Mouse (Mus musculus): Measurements from ENCODE around the gene Olfr1109. TPM values are rescaled to one million over a fixed set of nuclear protein-coding genes. Genes with fewer than 3 reads are reported as not detected.

Gene Olfr1109
- not detected in 2 replicates for polyA plus RNA-seq (2015; fragmentation: Nextera tagmentation; extraction: Ambion mirVana)

DNA sequence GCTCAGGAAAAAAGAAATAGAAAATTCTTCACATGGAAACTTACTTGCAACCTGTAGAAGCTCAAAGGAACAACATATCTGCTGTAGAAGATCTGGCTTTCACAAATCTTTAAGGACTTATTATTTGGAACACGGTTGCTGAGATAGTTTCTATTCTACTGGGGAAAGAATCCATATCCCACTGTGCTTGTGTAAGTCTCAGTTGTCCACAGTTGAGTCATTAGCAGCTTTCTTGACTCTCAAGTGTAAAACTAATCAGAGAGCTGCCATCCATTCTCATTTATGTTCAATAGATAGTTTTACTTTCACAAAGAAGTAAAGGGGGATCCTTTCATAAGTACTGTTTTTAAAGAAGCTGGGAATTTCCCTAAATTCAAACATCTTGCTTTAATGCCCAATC lies at the start of gene Olfr1109:
Gene Olfr1109, minus strand, starts transcription at position 101 of the 400 bp plus-strand sequence.
- no peak for TF ChIP-seq CTCF (IDR thresholded peaks at IDR 0.05; ENCODE audit: low read depth)
- Histone ChIP-seq H3K27ac (replicated peaks) (no peak within 1 kb of the TSS), H3K9me3 (ENCODE audit: control insufficient read depth, low read length) (no peaks in the 10 kb centered on the region), H3K9ac (ENCODE audit: low read length) (no peak within 1 kb of the TSS), H3K4me1 (replicated peaks; ENCODE audit: control insufficient read depth, insufficient read depth) (no peaks in the 10 kb centered on the region), H3K4me3 (ENCODE audit: low read depth, low read length) (no peak within 1 kb of the TSS), H3K27me3 (ENCODE audit: control insufficient read depth, insufficient read depth, low read length) (no peaks in the 10 kb centered on the region), H3K4me2 (replicated peaks; ENCODE audit: low read depth) (no peak within 1 kb of the TSS), H3K36me3 (ENCODE audit: control insufficient read depth, insufficient read depth, low read length) (no peaks in the 10 kb centered on the region)
- WGBS: 86% methylated on average over 1 of the region's 1 CpGs
- ATAC-seq (ENCODE audit: low FRiP score, low TSS enrichment) (no peak), DNase-seq (ENCODE audit: low spot score) (no peak)

GRCm38 (mm10) chr2:87140200-87140599 lies 44.4 kb upstream of the Olfr1109 start, which contains the start of gene Olfr1110:
TSS of gene Olfr1110 (minus strand) at chr2:87140300.
- TF ChIP-seq EP300 (optimal IDR thresholded peaks at IDR 0.05) (no peak), CTCF (IDR thresholded peaks at IDR 0.05; ENCODE audit: low read depth) (no peak)
- DNase-seq (ENCODE audit: low spot score): no peak
- Histone ChIP-seq H3K4me2 (replicated peaks; ENCODE audit: low read depth) (no peak within 1 kb of the TSS), H3K4me3 (ENCODE audit: low read depth, low read length) (no peak within 1 kb of the TSS), H3K4me1 (replicated peaks; ENCODE audit: control insufficient read depth, insufficient read depth) (no peaks in the 10 kb centered on the region), H3K27ac (replicated peaks) (no peak within 1 kb of the TSS), H3K36me3 (ENCODE audit: control insufficient read depth, insufficient read depth, low read length) (no peaks in the 10 kb centered on the region), H3K9me3 (ENCODE audit: control insufficient read depth, low read length) (no peaks in the 10 kb centered on the region), H3K27me3 (ENCODE audit: control insufficient read depth, insufficient read depth, low read length) (no peaks in the 10 kb centered on the region), H3K9ac (ENCODE audit: low read length) (no peak within 1 kb of the TSS)
- WGBS: 67% methylated on average over 1 of the region's 1 CpGs
- no peak for ATAC-seq (ENCODE audit: low FRiP score, low TSS enrichment)

- H3K27ac ChIP-seq (replicated peaks): no peak within 1 kb of the TSS
- H3K27me3 ChIP-seq (ENCODE audit: control insufficient read depth, insufficient read depth, low read length): no peaks in the 10 kb centered on the region
- no peaks in the 10 kb centered on the region for H3K4me1 ChIP-seq (replicated peaks; ENCODE audit: control insufficient read depth, insufficient read depth)
- H3K36me3 ChIP-seq (ENCODE audit: control insufficient read depth, insufficient read depth, low read length): no peaks in the 10 kb centered on the region
- TF ChIP-seq CTCF (IDR thresholded peaks at IDR 0.05; ENCODE audit: low read depth) (no peak), EP300 (optimal IDR thresholded peaks at IDR 0.05) (no peak)
- no peak within 1 kb of the TSS for H3K4me3 ChIP-seq (ENCODE audit: low read depth, low read length)
- DNase-seq (ENCODE audit: low spot score) (no peak), ATAC-seq (ENCODE audit: low FRiP score, low TSS enrichment) (no peak)
- H3K9me3 ChIP-seq (ENCODE audit: control insufficient read depth, low read length): no peaks in the 10 kb centered on the region
- H3K4me2 ChIP-seq (replicated peaks; ENCODE audit: low read depth): no peak within 1 kb of the TSS
- H3K9ac ChIP-seq (ENCODE audit: low read length): no peak within 1 kb of the TSS
These were observed 18.7 kb upstream of the Olfr1109 start, which contains the start of gene Olfr259 for GRCm38 (mm10) chr2:87114467-87114866. TSS of gene Olfr259 (minus strand) at chr2:87114567.

GRCm38 (mm10) chr2:87075717-87076116 lies 20.1 kb downstream of the Olfr1109 start, which contains the start of gene Olfr1107:
TSS of gene Olfr1107 (minus strand) at chr2:87075817.
- WGBS: 87% methylated on average over 1 of the region's 1 CpGs
- no peak within 1 kb of the TSS for H3K4me3 ChIP-seq (ENCODE audit: low read depth, low read length)
- no peak within 1 kb of the TSS for H3K9ac ChIP-seq (ENCODE audit: low read length)
- ATAC-seq (ENCODE audit: low FRiP score, low TSS enrichment) (no peak), DNase-seq (ENCODE audit: low spot score) (no peak)
- no peak within 1 kb of the TSS for H3K4me2 ChIP-seq (replicated peaks; ENCODE audit: low read depth)
- no peaks in the 10 kb centered on the region for H3K36me3 ChIP-seq (ENCODE audit: control insufficient read depth, insufficient read depth, low read length)
- no peaks in the 10 kb centered on the region for H3K9me3 ChIP-seq (ENCODE audit: control insufficient read depth, low read length)
- no peaks in the 10 kb centered on the region for H3K27me3 ChIP-seq (ENCODE audit: control insufficient read depth, insufficient read depth, low read length)
- H3K27ac ChIP-seq (replicated peaks): no peak within 1 kb of the TSS
- no peak for TF ChIP-seq CTCF (IDR thresholded peaks at IDR 0.05; ENCODE audit: low read depth)
- TF ChIP-seq EP300 (optimal IDR thresholded peaks at IDR 0.05): no peak
- H3K4me1 ChIP-seq (replicated peaks; ENCODE audit: control insufficient read depth, insufficient read depth): no peaks in the 10 kb centered on the region

GRCm38 (mm10) chr2:87052173-87052572 lies 43.6 kb downstream of the Olfr1109 start, which contains the start of gene Olfr1106:
TSS of gene Olfr1106 (minus strand) at chr2:87052273.
- Histone ChIP-seq H3K36me3 (ENCODE audit: control insufficient read depth, insufficient read depth, low read length) (no peaks in the 10 kb centered on the region), H3K4me1 (replicated peaks; ENCODE audit: control insufficient read depth, insufficient read depth) (no peaks in the 10 kb centered on the region)
- 56% methylated on average over 1 of the region's 1 CpGs for WGBS

More at GRCm38 (mm10) chr2:87052173-87052572, 43.6 kb downstream of the Olfr1109 start, which contains the start of gene Olfr1106:
- H3K9ac ChIP-seq (ENCODE audit: low read length): no peak within 1 kb of the TSS
- H3K27ac ChIP-seq (replicated peaks): no peak within 1 kb of the TSS
- no peak within 1 kb of the TSS for H3K4me3 ChIP-seq (ENCODE audit: low read depth, low read length)
- TF ChIP-seq EP300 (optimal IDR thresholded peaks at IDR 0.05) (no peak), CTCF (IDR thresholded peaks at IDR 0.05; ENCODE audit: low read depth) (no peak)
- H3K27me3 ChIP-seq (ENCODE audit: control insufficient read depth, insufficient read depth, low read length): no peaks in the 10 kb centered on the region
- ATAC-seq (ENCODE audit: low FRiP score, low TSS enrichment): no peak
- no peak within 1 kb of the TSS for H3K4me2 ChIP-seq (replicated peaks; ENCODE audit: low read depth)
- H3K9me3 ChIP-seq (ENCODE audit: control insufficient read depth, low read length): no peaks in the 10 kb centered on the region
- no peak for DNase-seq (ENCODE audit: low spot score)

Other genes starting within 250 kb of the Olfr1109 start
- gene Olfr1095, start 244.3 kb downstream of the Olfr1109 start, polyA plus RNA-seq (2015; fragmentation: Nextera tagmentation; extraction: Ambion mirVana): not detected in 2 replicates
- gene Gm13723, start 221.2 kb downstream of the Olfr1109 start, polyA plus RNA-seq (2015; fragmentation: Nextera tagmentation; extraction: Ambion mirVana): not detected in 2 replicates
- not detected in 2 replicates for gene Olfr1097, start 203.8 kb downstream of the Olfr1109 start, polyA plus RNA-seq (2015; fragmentation: Nextera tagmentation; extraction: Ambion mirVana)
- gene Olfr1098, start 171.5 kb downstream of the Olfr1109 start, polyA plus RNA-seq (2015; fragmentation: Nextera tagmentation; extraction: Ambion mirVana): not detected in 2 replicates
- gene Olfr1099, start 135.3 kb downstream of the Olfr1109 start, polyA plus RNA-seq (2015; fragmentation: Nextera tagmentation; extraction: Ambion mirVana): not detected in 2 replicates
- not detected in 2 replicates for gene Olfr1100, start 116.1 kb downstream of the Olfr1109 start, polyA plus RNA-seq (2015; fragmentation: Nextera tagmentation; extraction: Ambion mirVana)
- not detected in 2 replicates for gene Olfr1101, start 104.8 kb downstream of the Olfr1109 start, polyA plus RNA-seq (2015; fragmentation: Nextera tagmentation; extraction: Ambion mirVana)
- gene Olfr1102, start 97.6 kb downstream of the Olfr1109 start, polyA plus RNA-seq (2015; fragmentation: Nextera tagmentation; extraction: Ambion mirVana): not detected in 2 replicates
- not detected in 2 replicates for gene Olfr1104, start 68.9 kb downstream of the Olfr1109 start, polyA plus RNA-seq (2015; fragmentation: Nextera tagmentation; extraction: Ambion mirVana)
- gene Olfr1105, start 59.5 kb downstream of the Olfr1109 start, polyA plus RNA-seq (2015; fragmentation: Nextera tagmentation; extraction: Ambion mirVana): not detected in 2 replicates
- not detected in 2 replicates for gene Olfr1106, start 43.7 kb downstream of the Olfr1109 start, polyA plus RNA-seq (2015; fragmentation: Nextera tagmentation; extraction: Ambion mirVana)
- gene Olfr1107, start 20.2 kb downstream of the Olfr1109 start, polyA plus RNA-seq (2015; fragmentation: Nextera tagmentation; extraction: Ambion mirVana): not detected in 2 replicates
- gene Olfr259, start 18.6 kb upstream of the Olfr1109 start, polyA plus RNA-seq (2015; fragmentation: Nextera tagmentation; extraction: Ambion mirVana): not detected in 2 replicates
- gene Olfr1110, start 44.3 kb upstream of the Olfr1109 start, polyA plus RNA-seq (2015; fragmentation: Nextera tagmentation; extraction: Ambion mirVana): not detected in 2 replicates
- not detected in 2 replicates for gene Olfr1111, start 56.6 kb upstream of the Olfr1109 start, polyA plus RNA-seq (2015; fragmentation: Nextera tagmentation; extraction: Ambion mirVana)
- not detected in 2 replicates for gene Olfr1112, start 91.8 kb upstream of the Olfr1109 start, polyA plus RNA-seq (2015; fragmentation: Nextera tagmentation; extraction: Ambion mirVana)
- not detected in 2 replicates for gene Olfr1113, start 113.0 kb upstream of the Olfr1109 start, polyA plus RNA-seq (2015; fragmentation: Nextera tagmentation; extraction: Ambion mirVana)
- not detected in 2 replicates for gene Olfr1115, start 152.0 kb upstream of the Olfr1109 start, polyA plus RNA-seq (2015; fragmentation: Nextera tagmentation; extraction: Ambion mirVana)
- gene Olfr1116, start 171.5 kb upstream of the Olfr1109 start, polyA plus RNA-seq (2015; fragmentation: Nextera tagmentation; extraction: Ambion mirVana): 0.01 TPM in 1 of 2 replicates, not detected in the other
- not detected in 2 replicates for gene Olfr1118, start 211.6 kb upstream of the Olfr1109 start, polyA plus RNA-seq (2015; fragmentation: Nextera tagmentation; extraction: Ambion mirVana)

All from stomach, postnatal 0 days (tissue).